Mouse (Mus musculus): Measurements from ENCODE around the gene Leo1. TPM values are rescaled to one million over a fixed set of nuclear protein-coding genes. Genes with fewer than 3 reads are reported as not detected.

Leo1 gene
- total RNA-seq, 1 experiment: 66.2 TPM

DNA sequence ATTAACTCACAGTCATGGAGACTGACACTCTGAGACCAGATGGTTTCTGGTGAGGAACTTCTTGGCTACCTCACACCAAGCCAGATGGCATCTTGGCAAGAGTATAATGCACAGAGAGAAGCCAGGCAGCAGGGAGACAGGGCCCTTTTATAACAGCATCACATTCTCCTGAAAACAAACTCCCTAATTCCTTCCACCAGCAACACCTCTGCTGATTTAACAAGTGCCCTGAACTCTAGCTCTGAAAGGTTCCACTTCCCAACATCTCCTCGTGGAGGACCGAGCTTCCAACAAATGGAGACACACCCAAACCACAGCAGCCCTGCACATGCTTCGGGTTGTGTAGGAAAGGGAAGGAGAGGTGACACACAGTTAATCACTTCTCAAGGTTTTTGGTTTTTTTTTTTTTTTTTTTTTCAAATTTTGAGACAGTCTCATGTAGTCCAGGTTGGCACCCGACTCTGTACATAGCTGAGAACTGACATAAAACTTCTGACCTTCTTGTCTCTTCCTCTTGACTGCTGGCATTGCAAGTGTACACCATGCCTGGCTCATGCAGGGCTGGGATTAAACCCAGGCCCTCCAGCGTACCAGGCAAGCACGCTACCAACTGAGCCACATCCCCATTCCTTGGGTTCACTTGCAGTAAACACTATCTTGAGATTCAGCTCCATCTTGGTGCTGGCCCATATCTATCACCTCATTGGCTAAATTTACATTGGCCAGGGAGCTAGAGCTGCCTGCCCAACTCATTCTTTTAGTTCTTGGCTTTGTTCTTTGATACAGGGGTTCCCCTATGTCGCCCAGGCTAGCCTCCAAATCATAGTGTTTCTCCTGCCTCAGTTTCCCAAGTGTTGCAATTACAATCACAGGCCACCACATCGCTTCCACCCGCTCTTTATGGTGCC is 13.7 kb upstream of the Leo1 start:
- Histone ChIP-seq H3K4me3 (ENCODE audit: insufficient read depth in 1 of 2, low read depth in 1 of 2, low read length in 2 of 2, poor library complexity in 1 of 2, severe bottlenecking in 1 of 2) (no peak overlapping the region), H3K36me3 (ENCODE audit: control insufficient read depth, insufficient read depth, low read length, poor library complexity, severe bottlenecking) (no peaks in the 10 kb centered on the region), H3K9ac (ENCODE audit: insufficient read depth, low read depth, low read length, poor library complexity, severe bottlenecking) (no peak overlapping the region), H3K9me3 (ENCODE audit: control insufficient read depth, insufficient read depth, low read depth, low read length) (no peaks in the 10 kb centered on the region), H3K4me1 (ENCODE audit: control insufficient read depth in 2 of 2, insufficient read depth in 2 of 2, low read length in 2 of 2, poor library complexity in 1 of 2) (peaks cover 18 to 45% of the 10 kb centered on the region in 2 experiments), H3K27ac (ENCODE audit: insufficient read depth, low read depth, low read length, poor library complexity, severe bottlenecking) (no peak overlapping the region)
- in situ Hi-C loops (cut with MboI; ENCODE audit: low sequenced_read_pairs in 2 of 2, unreplicated experiment in 2 of 2): no loop called here
- DNase-seq (ENCODE audit: low read depth, low spot score): no peak
- TF ChIP-seq MAFK (IDR thresholded peaks at IDR 0.05; ENCODE audit: insufficient read depth, low read depth, low read length) (no peak), HCFC1 (IDR thresholded peaks at IDR 0.05; ENCODE audit: borderline replicate concordance, insufficient read depth, low read length) (no peak)

DNA sequence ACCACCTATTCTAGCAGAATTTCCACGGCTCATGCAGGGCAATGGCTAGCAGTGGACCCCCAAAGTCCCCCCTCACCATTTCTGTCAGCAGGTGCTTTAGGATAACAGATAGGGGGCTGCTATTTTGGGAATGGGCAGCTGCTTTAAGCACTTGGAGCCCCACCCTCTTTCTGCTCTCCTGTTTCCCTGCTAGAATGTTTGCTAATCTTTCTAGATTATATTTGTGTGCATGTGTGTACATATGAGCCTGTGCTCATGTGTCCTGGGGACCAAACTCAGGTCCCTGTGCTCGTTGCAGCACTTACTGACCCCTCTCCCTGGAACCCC is 13.1 kb upstream of the Leo1 start:
- DNase-seq (ENCODE audit: low read depth, low spot score): no peak
- Histone ChIP-seq H3K9ac (ENCODE audit: insufficient read depth, low read depth, low read length, poor library complexity, severe bottlenecking) (no peak overlapping the region), H3K9me3 (ENCODE audit: control insufficient read depth, insufficient read depth, low read depth, low read length) (no peaks in the 10 kb centered on the region), H3K27ac (ENCODE audit: insufficient read depth, low read depth, low read length, poor library complexity, severe bottlenecking) (no peak overlapping the region), H3K4me3 (ENCODE audit: insufficient read depth in 1 of 2, low read depth in 1 of 2, low read length in 2 of 2, poor library complexity in 1 of 2, severe bottlenecking in 1 of 2) (no peak overlapping the region), H3K4me1 (ENCODE audit: control insufficient read depth in 2 of 2, insufficient read depth in 2 of 2, low read length in 2 of 2, poor library complexity in 1 of 2) (peaks cover 17 to 39% of the 10 kb centered on the region in 2 experiments), H3K36me3 (ENCODE audit: control insufficient read depth, insufficient read depth, low read length, poor library complexity, severe bottlenecking) (no peaks in the 10 kb centered on the region)
- TF ChIP-seq CHD2 (IDR thresholded peaks at IDR 0.05; ENCODE audit: low read depth, low read length): no peak
- in situ Hi-C loops (cut with MboI; ENCODE audit: low sequenced_read_pairs in 2 of 2, unreplicated experiment in 2 of 2): no loop called here

DNA sequence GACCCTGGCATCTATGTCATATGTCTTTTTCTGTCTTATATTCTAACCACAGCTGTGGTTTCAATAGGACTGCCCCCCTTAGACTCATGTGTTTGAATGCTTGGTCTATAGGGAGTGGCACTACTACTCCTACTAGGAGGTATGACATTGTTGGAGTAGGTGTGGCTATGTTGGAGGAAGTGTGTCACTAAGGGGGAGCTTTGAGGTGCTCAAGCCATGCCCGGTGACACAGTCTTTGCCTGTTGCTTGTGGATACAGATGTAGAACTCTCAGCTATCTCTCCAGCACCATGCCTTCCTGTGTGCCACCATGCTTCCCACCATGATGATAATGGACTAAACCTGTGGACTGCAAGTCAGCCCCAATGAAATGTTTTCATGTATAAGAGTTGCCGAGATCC is 12.3 kb upstream of the Leo1 start:
- H3K9ac ChIP-seq (ENCODE audit: insufficient read depth, low read depth, low read length, poor library complexity, severe bottlenecking): no peak overlapping the region
- no peak overlapping the region for H3K4me3 ChIP-seq (ENCODE audit: insufficient read depth in 1 of 2, low read depth in 1 of 2, low read length in 2 of 2, poor library complexity in 1 of 2, severe bottlenecking in 1 of 2)
- no peak for TF ChIP-seq ZC3H11A (IDR thresholded peaks at IDR 0.05; ENCODE audit: borderline replicate concordance, low read depth, low read length)
- no peak for TF ChIP-seq CHD2 (IDR thresholded peaks at IDR 0.05; ENCODE audit: low read depth, low read length)
- TF ChIP-seq MAFK (IDR thresholded peaks at IDR 0.05; ENCODE audit: insufficient read depth, low read depth, low read length): no peak
- no peak for TF ChIP-seq ZNF384 (IDR thresholded peaks at IDR 0.05; ENCODE audit: low read depth, low read length)
- TF ChIP-seq HCFC1 (IDR thresholded peaks at IDR 0.05; ENCODE audit: borderline replicate concordance, insufficient read depth, low read length): no peak
- H3K9me3 ChIP-seq (ENCODE audit: control insufficient read depth, insufficient read depth, low read depth, low read length): no peaks in the 10 kb centered on the region
- no peak for DNase-seq (ENCODE audit: low read depth, low spot score)
- in situ Hi-C loops (cut with MboI; ENCODE audit: low sequenced_read_pairs in 2 of 2, unreplicated experiment in 2 of 2): no loop called here
- peaks cover 13 to 31% of the 10 kb centered on the region in 2 experiments for H3K4me1 ChIP-seq (ENCODE audit: control insufficient read depth in 2 of 2, insufficient read depth in 2 of 2, low read length in 2 of 2, poor library complexity in 1 of 2)
- no peaks in the 10 kb centered on the region for H3K36me3 ChIP-seq (ENCODE audit: control insufficient read depth, insufficient read depth, low read length, poor library complexity, severe bottlenecking)
- H3K27ac ChIP-seq (ENCODE audit: insufficient read depth, low read depth, low read length, poor library complexity, severe bottlenecking): no peak overlapping the region

DNA sequence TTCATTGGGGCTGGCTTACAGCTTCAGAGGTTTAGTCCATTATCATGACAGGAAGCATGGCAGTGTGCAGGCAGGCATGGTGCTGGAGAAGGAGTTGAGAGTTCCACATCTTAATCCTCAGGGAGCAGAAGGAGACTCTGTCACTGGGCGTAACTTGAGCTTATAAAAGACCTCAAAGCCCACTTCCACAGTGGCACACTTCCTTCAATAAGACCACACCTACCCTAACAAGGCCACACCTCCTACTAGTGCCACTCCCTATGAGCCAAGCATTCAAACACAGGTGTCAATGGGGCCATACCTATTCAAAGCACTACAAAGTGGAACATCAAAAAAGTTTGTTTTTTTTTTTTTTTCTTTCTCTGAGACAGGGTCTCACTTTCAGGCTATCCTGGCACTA is 11.7 kb upstream of the Leo1 start:
- no peak overlapping the region for H3K4me3 ChIP-seq (ENCODE audit: insufficient read depth in 1 of 2, low read depth in 1 of 2, low read length in 2 of 2, poor library complexity in 1 of 2, severe bottlenecking in 1 of 2)
- no peaks in the 10 kb centered on the region for H3K9me3 ChIP-seq (ENCODE audit: control insufficient read depth, insufficient read depth, low read depth, low read length)
- in situ Hi-C loops (cut with MboI; ENCODE audit: low sequenced_read_pairs in 2 of 2, unreplicated experiment in 2 of 2): no loop called here
- H3K36me3 ChIP-seq (ENCODE audit: control insufficient read depth, insufficient read depth, low read length, poor library complexity, severe bottlenecking): no peaks in the 10 kb centered on the region
- no peak for DNase-seq (ENCODE audit: low read depth, low spot score)
- H3K9ac ChIP-seq (ENCODE audit: insufficient read depth, low read depth, low read length, poor library complexity, severe bottlenecking): no peak overlapping the region
- peaks cover 10 to 26% of the 10 kb centered on the region in 2 experiments for H3K4me1 ChIP-seq (ENCODE audit: control insufficient read depth in 2 of 2, insufficient read depth in 2 of 2, low read length in 2 of 2, poor library complexity in 1 of 2)
- no peak overlapping the region for H3K27ac ChIP-seq (ENCODE audit: insufficient read depth, low read depth, low read length, poor library complexity, severe bottlenecking)
- TF ChIP-seq ZC3H11A (IDR thresholded peaks at IDR 0.05; ENCODE audit: borderline replicate concordance, low read depth, low read length): no peak
- no peak for TF ChIP-seq MAFK (IDR thresholded peaks at IDR 0.05; ENCODE audit: insufficient read depth, low read depth, low read length)
- TF ChIP-seq ZNF384 (IDR thresholded peaks at IDR 0.05; ENCODE audit: low read depth, low read length): 0 out of 2 replicates have a peak, but pooled peaks have one; percentile 47
- TF ChIP-seq CHD2 (IDR thresholded peaks at IDR 0.05; ENCODE audit: low read depth, low read length): no peak
- no peak for TF ChIP-seq HCFC1 (IDR thresholded peaks at IDR 0.05; ENCODE audit: borderline replicate concordance, insufficient read depth, low read length)
